Mouse (Mus musculus) kidney, adult 2 months (tissue): ENCODE measurements at regions not wholly inside any gene's neighbourhood (a gene's known extent, or its start where the extent isn't known, plus 50 kb on each side); places are given as distances from the start of the nearest gene placed in this dataset.

Experiments
- DNase-seq: peaks from one replicate; pipeline ENCODE4 v3.0.0; 2021
- H3K27ac ChIP-seq: fragments of 200-500 bp; 2 replicates; pipeline ENCODE4 v1.5.1; 2012; ENCODE audit warnings: low read depth, low read length, control low read depth, inconsistent platforms; ENCODE audit not compliant: insufficient read depth
- H3K27me3 ChIP-seq: fragments of 200-500 bp; replicated peaks from 2 replicates; pipeline ENCODE4 v1.6.1; 2012; ENCODE audit warnings: mild to moderate bottlenecking, moderate library complexity, low read length, inconsistent platforms; ENCODE audit not compliant: control insufficient read depth, insufficient read depth
- H3K36me3 ChIP-seq: fragments of 200-500 bp; 2 replicates; pipeline ENCODE4 v1.6.1; 2012; ENCODE audit warnings: mild to moderate bottlenecking, moderate library complexity, low read length, inconsistent platforms; ENCODE audit not compliant: control insufficient read depth, insufficient read depth
- H3K4me1 ChIP-seq: fragments of 200-500 bp; 2 replicates; pipeline ENCODE4 v1.6.1; 2011; ENCODE audit warnings: low read length; ENCODE audit not compliant: control insufficient read depth, insufficient read depth
- H3K4me3 ChIP-seq: fragments of 200-500 bp; 2 replicates; pipeline ENCODE4 v1.5.1; 2011; ENCODE audit warnings: mild to moderate bottlenecking, low read depth, low read length, control low read depth; ENCODE audit not compliant: insufficient read depth
- CTCF ChIP-seq: fragments of 200-500 bp; conservative IDR thresholded peaks from 2 replicates; pipeline ENCODE4 v1.5.1; 2011; ENCODE audit warnings: low read depth, mild to moderate bottlenecking, control low read depth, low read length, moderate library complexity, mixed read lengths; ENCODE audit not compliant: insufficient read depth, insufficient read length
- POLR2A ChIP-seq: fragments of 200-500 bp; IDR thresholded peaks from one replicate; pipeline ENCODE4 v1.6.1; 2011; ENCODE audit warnings: low read depth, low read length, control low read depth
- WGBS: fragments of 180-500 bp; shearing (Covaris S2); methylation state at CpG from one replicate; pipeline ENCODE4 v1.1.7; 2018; 5-methylcytosine and 5-hydroxymethylcytosine counted together

GRCm38 (mm10) chr1:69375246-69375645 is 267.4 kb upstream of the Erbb4 start:
- no peak for DNase-seq
- no peak overlapping the region for H3K4me3 ChIP-seq
- H3K27me3 ChIP-seq = no peaks in the 10 kb centered on the region
- no peak for TF ChIP-seq CTCF
- no peak for TF ChIP-seq POLR2A
- no peaks in the 10 kb centered on the region for H3K36me3 ChIP-seq
- 44% methylated on average over 1 of the region's 1 CpGs for WGBS
- H3K27ac ChIP-seq = no peak overlapping the region
- no peaks in the 10 kb centered on the region for H3K4me1 ChIP-seq

- WGBS = 91% methylated on average over 2 of the region's 2 CpGs
- TF ChIP-seq CTCF (no peak), POLR2A (no peak)
- Histone ChIP-seq H3K4me3 (no peak overlapping the region), H3K27ac (no peak overlapping the region), H3K36me3 (no peaks in the 10 kb centered on the region), H3K27me3 (no peaks in the 10 kb centered on the region), H3K4me1 (no peaks in the 10 kb centered on the region)
- no peak for DNase-seq
These were observed 262.2 kb upstream of the Erbb4 start for GRCm38 (mm10) chr1:69370078-69370477.

GRCm38 (mm10) chr1:69367531-69367930 is 259.7 kb upstream of the Erbb4 start:
- TF ChIP-seq POLR2A (no peak), CTCF (no peak)
- Histone ChIP-seq H3K27ac (no peak overlapping the region), H3K27me3 (no peaks in the 10 kb centered on the region), H3K36me3 (no peaks in the 10 kb centered on the region), H3K4me1 (no peaks in the 10 kb centered on the region), H3K4me3 (no peak overlapping the region)
- DNase-seq = no peak
- WGBS = 63% methylated on average over 1 of the region's 1 CpGs

GRCm38 (mm10) chr1:69364069-69364468 is 256.2 kb upstream of the Erbb4 start:
- no peak for DNase-seq
- no peak overlapping the region for H3K4me3 ChIP-seq
- H3K36me3 ChIP-seq = no peaks in the 10 kb centered on the region
- H3K27me3 ChIP-seq = no peaks in the 10 kb centered on the region
- H3K27ac ChIP-seq = no peak overlapping the region
- H3K4me1 ChIP-seq = no peaks in the 10 kb centered on the region
- TF ChIP-seq CTCF (no peak), POLR2A (no peak)

GRCm38 (mm10) chr1:69357548-69357947 is 249.7 kb upstream of the Erbb4 start:
- TF ChIP-seq CTCF = no peak
- TF ChIP-seq POLR2A = no peak
- 75% methylated on average over 7 of the region's 7 CpGs for WGBS
- no peaks in the 10 kb centered on the region for H3K4me1 ChIP-seq

GRCm38 (mm10) chr1:69350417-69350816 is 242.6 kb upstream of the Erbb4 start:
- Histone ChIP-seq H3K36me3 (no peaks in the 10 kb centered on the region), H3K27me3 (no peaks in the 10 kb centered on the region), H3K4me1 (no peaks in the 10 kb centered on the region), H3K27ac (no peak overlapping the region), H3K4me3 (no peak overlapping the region)
- no peak for TF ChIP-seq CTCF
- TF ChIP-seq POLR2A = no peak
- WGBS = 81% methylated on average over 2 of the region's 2 CpGs
- DNase-seq = no peak

More at GRCm38 (mm10) chr1:69357548-69357947, 249.7 kb upstream of the Erbb4 start:
- DNase-seq = no peak
- Histone ChIP-seq H3K4me3 (no peak overlapping the region), H3K36me3 (no peaks in the 10 kb centered on the region), H3K27ac (no peak overlapping the region), H3K27me3 (no peaks in the 10 kb centered on the region)

- TF ChIP-seq CTCF (no peak), POLR2A (no peak)
- H3K4me1 ChIP-seq = no peaks in the 10 kb centered on the region
- H3K27ac ChIP-seq = no peak overlapping the region
- no peaks in the 10 kb centered on the region for H3K36me3 ChIP-seq
- 83% methylated on average over 6 of the region's 6 CpGs for whole genome bisulfite sequencing
- DNase-seq = no peak
- H3K4me3 ChIP-seq = no peak overlapping the region
- H3K27me3 ChIP-seq = no peaks in the 10 kb centered on the region
These were observed 242.0 kb upstream of the Erbb4 start for GRCm38 (mm10) chr1:69349826-69350225.

- no peak for DNase-seq
- no peak for TF ChIP-seq CTCF
- Histone ChIP-seq H3K4me3 (no peak overlapping the region), H3K27ac (no peak overlapping the region), H3K27me3 (no peaks in the 10 kb centered on the region), H3K4me1 (no peaks in the 10 kb centered on the region), H3K36me3 (no peaks in the 10 kb centered on the region)
- WGBS = 84% methylated on average over 4 of the region's 4 CpGs
These were observed 234.2 kb upstream of the Erbb4 start for GRCm38 (mm10) chr1:69342100-69342499.
